Mouse (Mus musculus): ENCODE data around the gene Nfkbia. TPM values are rescaled to one million over a fixed set of nuclear protein-coding genes. Genes with fewer than 3 reads are reported as not detected.
A peak's percentile ranks its signal among the peaks of the same experiment; 100 is the strongest.

The Nfkbia gene
- polyA plus RNA-seq, 1 experiment from 2014 or later, result 60.2 TPM

DNA sequence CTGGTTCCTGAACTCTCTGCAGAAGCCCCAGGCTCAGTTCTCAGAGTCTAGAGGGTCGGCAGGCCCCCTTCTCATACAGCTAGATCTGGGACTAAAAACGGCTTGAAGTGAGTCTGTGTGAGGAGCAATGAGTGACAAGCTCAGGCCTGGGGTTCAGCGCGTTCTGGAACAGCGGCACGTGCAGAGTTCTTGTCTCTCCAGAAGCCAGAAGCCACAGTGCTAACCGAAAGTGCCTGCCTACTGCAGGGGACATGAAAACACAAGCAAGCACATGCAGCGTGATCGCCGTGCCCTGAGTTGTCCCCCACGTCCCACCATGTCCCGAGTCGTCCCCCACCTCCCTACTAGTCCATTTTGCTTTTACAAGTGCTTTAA, 18.3 kb downstream of the Nfkbia start:
- Histone ChIP-seq H3K36me3 (no peaks in the 10 kb centered on the region), H3K4me2 (no peak overlapping the region), H3K9me3 (replicated peaks) (no peaks in the 10 kb centered on the region), H3K4me1 (peaks cover 4% of the 10 kb centered on the region; the same call in 1 of the 2 replicates), H3K4me3 (replicated peaks) (no peak overlapping the region), H3K27me3 (replicated peaks) (no peaks in the 10 kb centered on the region), H3K9ac (replicated peaks) (no peak overlapping the region), H3K27ac (replicated peaks) (no peak overlapping the region; the same call in 1 of the 2 replicates)
- 82% methylated on average over 13 of the region's 13 CpGs for WGBS
- no peak for ATAC-seq (ENCODE audit: low FRiP score)

DNA sequence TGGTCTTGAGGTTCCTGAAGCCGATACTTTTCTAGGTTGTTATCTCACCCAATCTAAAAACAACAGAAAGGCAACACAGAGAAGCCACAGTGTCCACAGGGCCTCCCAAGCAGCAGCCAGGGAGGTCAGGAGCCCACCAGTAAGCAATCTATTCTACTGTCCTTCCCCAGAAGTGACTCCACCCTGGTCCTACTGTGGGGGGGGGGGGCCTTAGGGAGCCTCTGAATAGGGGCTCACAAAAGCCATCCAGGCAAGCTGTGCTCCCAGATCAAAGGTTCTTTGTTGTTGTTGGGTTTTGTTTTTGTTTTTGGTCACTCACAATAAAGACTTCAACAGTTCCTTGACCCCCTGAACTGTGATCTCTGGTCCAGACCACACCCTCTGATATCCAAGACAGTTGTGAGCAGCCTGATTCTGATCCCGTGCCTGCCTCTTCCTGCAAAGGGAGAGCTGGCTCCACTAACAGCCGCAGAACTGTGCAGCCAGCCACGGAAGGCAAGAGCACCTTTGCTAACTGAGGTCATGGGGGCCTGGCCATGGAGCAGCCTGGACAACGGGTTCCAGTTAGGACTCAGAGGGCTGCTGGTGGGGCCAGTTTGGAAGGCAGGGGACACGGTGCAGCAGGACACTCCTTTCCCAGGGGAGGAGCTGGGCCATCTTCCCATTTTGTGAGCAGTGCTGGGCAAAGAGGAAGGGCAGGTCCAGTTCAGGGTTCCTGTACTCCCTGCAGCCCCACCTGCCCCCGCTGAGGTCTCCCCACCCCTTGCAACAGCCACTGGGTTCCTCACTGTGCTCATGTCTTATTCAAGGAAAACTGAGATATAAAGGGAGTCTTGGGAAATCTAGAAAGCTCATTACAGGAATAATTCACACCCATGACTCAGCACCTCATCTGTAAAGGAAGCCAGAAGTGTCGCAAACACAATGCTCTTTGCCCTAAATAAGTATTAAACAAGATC, 18.9 kb downstream of the Nfkbia start:
- Histone ChIP-seq H3K9me3 (replicated peaks) (no peaks in the 10 kb centered on the region), H3K4me2 (no peak overlapping the region), H3K27ac (replicated peaks) (no peak overlapping the region; the same call in 1 of the 2 replicates), H3K36me3 (no peaks in the 10 kb centered on the region), H3K27me3 (replicated peaks) (no peaks in the 10 kb centered on the region), H3K4me1 (peaks cover 4% of the 10 kb centered on the region; the same call in 1 of the 2 replicates), H3K9ac (replicated peaks) (no peak overlapping the region), H3K4me3 (replicated peaks) (no peak overlapping the region)
- WGBS, result 14% methylated on average over 8 of the region's 8 CpGs
- no peak for ATAC-seq (ENCODE audit: low FRiP score)

- Histone ChIP-seq H3K27me3 (replicated peaks) (no peaks in the 10 kb centered on the region), H3K9ac (replicated peaks) (no peak overlapping the region), H3K4me1 (peaks cover 10% of the 10 kb centered on the region), H3K4me2 (no peak overlapping the region), H3K36me3 (no peaks in the 10 kb centered on the region), H3K27ac (replicated peaks) (no peak overlapping the region), H3K4me3 (replicated peaks) (no peak overlapping the region), H3K9me3 (replicated peaks) (no peaks in the 10 kb centered on the region)
- ATAC-seq (ENCODE audit: low FRiP score), result no peak
- 91% methylated on average over 9 of the region's 9 CpGs for WGBS
These were observed 21.1 kb downstream of the Nfkbia start for GRCm38 (mm10) chr12:55471344-55471743.

- Histone ChIP-seq H3K9me3 (replicated peaks) (no peaks in the 10 kb centered on the region), H3K36me3 (no peaks in the 10 kb centered on the region), H3K4me2 (no peak overlapping the region), H3K4me3 (replicated peaks) (no peak overlapping the region), H3K27ac (replicated peaks) (no peak overlapping the region), H3K27me3 (replicated peaks) (no peaks in the 10 kb centered on the region), H3K4me1 (peaks cover 17% of the 10 kb centered on the region), H3K9ac (replicated peaks) (no peak overlapping the region)
- 42% methylated on average over 5 of the region's 5 CpGs for WGBS
- no peak for ATAC-seq (ENCODE audit: low FRiP score)
These were observed 22.0 kb downstream of the Nfkbia start for GRCm38 (mm10) chr12:55470442-55470841.

DNA sequence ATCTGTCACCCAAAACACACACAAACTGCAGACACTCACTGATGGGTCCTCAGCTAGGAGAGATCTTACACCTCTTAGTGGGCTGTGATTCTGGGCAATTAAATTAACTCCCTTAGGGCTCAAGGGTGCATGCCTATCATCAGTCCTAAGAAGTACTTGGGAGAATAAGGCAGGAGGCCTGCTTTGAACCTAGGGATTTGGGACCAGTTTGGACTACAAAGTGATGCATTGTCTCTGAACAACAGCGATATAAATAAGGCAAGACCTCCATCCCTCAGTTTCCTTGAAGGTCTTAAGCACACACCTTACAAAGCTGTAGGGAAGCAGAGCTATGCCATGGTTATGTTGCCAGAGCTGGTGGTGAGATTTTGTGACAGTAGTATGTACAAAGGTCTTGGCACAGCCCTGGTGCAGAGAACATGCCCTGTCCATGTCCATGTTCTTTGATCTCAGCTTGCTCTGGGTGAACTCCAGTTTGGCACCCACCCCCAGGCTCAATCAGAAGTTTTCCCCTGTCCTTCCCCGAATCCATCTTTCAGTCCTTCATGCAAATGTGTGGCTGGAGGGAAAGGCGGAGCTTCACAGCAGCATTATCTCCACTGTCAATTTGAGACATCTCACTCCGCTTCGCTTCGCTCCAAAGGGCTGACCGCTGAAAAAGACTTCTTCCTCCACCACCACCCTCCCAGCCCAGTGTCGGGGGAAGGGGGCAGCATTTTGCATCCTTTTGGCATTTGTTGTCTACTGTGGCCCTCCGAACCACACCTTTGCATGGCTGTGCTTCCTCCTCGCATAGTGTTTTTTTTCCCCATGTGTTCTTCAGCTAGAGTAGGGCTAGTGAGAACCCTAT, 24.9 kb downstream of the Nfkbia start:
- Histone ChIP-seq H3K4me2 (no peak overlapping the region), H3K9me3 (replicated peaks) (no peaks in the 10 kb centered on the region), H3K4me3 (replicated peaks) (no peak overlapping the region), H3K9ac (replicated peaks) (no peak overlapping the region), H3K36me3 (no peaks in the 10 kb centered on the region), H3K27ac (replicated peaks) (no peak overlapping the region), H3K4me1 (peaks cover 33% of the 10 kb centered on the region), H3K27me3 (replicated peaks) (no peaks in the 10 kb centered on the region)
- 63% methylated on average over 10 of the region's 10 CpGs for WGBS
- ATAC-seq (ENCODE audit: low FRiP score), result no peak

DNA sequence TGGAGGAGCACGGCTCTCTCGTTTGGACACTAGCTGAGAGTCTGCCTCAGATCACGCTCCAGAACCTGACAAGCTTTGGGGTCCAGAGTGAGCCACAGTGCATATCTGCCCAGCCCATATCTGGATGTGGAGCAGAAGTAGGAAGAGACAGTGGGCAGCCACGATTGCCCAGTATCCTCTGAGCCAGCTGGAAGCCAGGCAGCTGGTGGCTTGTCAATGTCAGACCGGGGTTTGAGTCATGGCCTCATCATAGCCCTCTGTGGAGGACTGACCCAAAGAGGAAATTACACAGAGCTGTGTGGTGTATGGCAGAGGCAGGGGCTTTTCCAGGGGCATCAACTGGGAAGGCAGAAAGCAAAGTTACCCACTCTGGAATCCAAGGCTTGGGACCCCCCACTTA, 25.6 kb downstream of the Nfkbia start:
- Histone ChIP-seq H3K4me3 (replicated peaks) (no peak overlapping the region), H3K9me3 (replicated peaks) (no peaks in the 10 kb centered on the region), H3K4me1 (peaks cover 36% of the 10 kb centered on the region), H3K4me2 (no peak overlapping the region), H3K27me3 (replicated peaks) (no peaks in the 10 kb centered on the region), H3K27ac (replicated peaks) (no peak overlapping the region), H3K36me3 (no peaks in the 10 kb centered on the region), H3K9ac (replicated peaks) (no peak overlapping the region)
- no peak for ATAC-seq (ENCODE audit: low FRiP score)
- 67% methylated on average over 5 of the region's 5 CpGs for WGBS

DNA sequence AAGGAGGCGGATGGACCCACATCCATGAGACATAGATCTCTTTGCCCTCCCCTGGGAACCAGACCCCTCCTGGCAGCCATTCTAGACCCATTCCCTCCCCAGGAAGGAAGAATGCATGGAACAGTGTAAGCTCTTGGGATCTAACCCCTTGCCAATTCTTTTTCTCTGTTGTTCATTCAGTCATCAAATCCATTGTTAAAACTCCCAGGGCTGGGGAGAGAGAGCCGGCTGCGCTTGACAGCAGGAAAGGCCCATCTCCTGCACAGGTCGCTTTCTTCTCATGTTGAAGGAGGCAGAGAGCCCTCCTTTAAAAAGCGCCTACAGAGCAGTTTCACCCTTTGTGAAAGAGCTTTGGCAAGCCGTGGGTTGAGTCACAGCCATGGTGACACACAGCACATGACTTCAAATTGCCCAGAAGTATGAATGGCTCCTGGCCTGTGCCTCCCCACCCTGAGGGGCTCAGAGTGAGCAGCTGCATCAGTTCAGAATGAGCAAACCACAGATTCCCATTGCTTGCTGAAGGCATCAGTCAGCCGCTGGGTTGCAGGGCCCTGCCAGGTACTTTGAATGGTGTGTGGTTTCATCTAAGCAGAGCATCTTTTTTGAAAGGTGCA, 26.3 kb downstream of the Nfkbia start:
- no peak for ATAC-seq (ENCODE audit: low FRiP score)
- H3K27ac ChIP-seq (replicated peaks), result 0 out of 2 replicates have a peak overlapping the region, but pooled peaks have one; percentile 28
- H3K4me3 ChIP-seq (replicated peaks), result no peak overlapping the region
- no peaks in the 10 kb centered on the region for H3K36me3 ChIP-seq
- no peak overlapping the region for H3K9ac ChIP-seq (replicated peaks)
- no peak overlapping the region for H3K4me2 ChIP-seq
- no peaks in the 10 kb centered on the region for H3K27me3 ChIP-seq (replicated peaks)
- 53% methylated on average over 7 of the region's 7 CpGs for WGBS
- H3K9me3 ChIP-seq (replicated peaks), result no peaks in the 10 kb centered on the region
- peaks cover 39% of the 10 kb centered on the region for H3K4me1 ChIP-seq

GRCm38 (mm10) chr12:55465401-55465983, 27.0 kb downstream of the Nfkbia start:
- no peak overlapping the region for H3K4me2 ChIP-seq
- H3K27ac ChIP-seq (replicated peaks), result no peak overlapping the region
- no peaks in the 10 kb centered on the region for H3K9me3 ChIP-seq (replicated peaks)
- no peak overlapping the region for H3K9ac ChIP-seq (replicated peaks)
- no peak for ATAC-seq (ENCODE audit: low FRiP score)
- H3K27me3 ChIP-seq (replicated peaks), result no peaks in the 10 kb centered on the region
- H3K4me3 ChIP-seq (replicated peaks), result no peak overlapping the region
- WGBS, result 75% methylated on average over 17 of the region's 17 CpGs
- H3K4me1 ChIP-seq, result peaks cover 41% of the 10 kb centered on the region
- H3K36me3 ChIP-seq, result no peaks in the 10 kb centered on the region

GRCm38 (mm10) chr12:55464846-55465361, 27.5 kb downstream of the Nfkbia start:
- ATAC-seq (ENCODE audit: low FRiP score), result no peak
- H3K4me2 ChIP-seq, result 0 out of 2 replicates have a peak overlapping the region, but pooled peaks have one; percentile 7
- H3K9me3 ChIP-seq (replicated peaks), result no peaks in the 10 kb centered on the region
- peaks cover 41% of the 10 kb centered on the region for H3K4me1 ChIP-seq
- no peak overlapping the region for H3K4me3 ChIP-seq (replicated peaks)
- H3K27me3 ChIP-seq (replicated peaks), result no peaks in the 10 kb centered on the region
- peak overlapping the region; percentile 76 for H3K27ac ChIP-seq (replicated peaks)
- no peaks in the 10 kb centered on the region for H3K36me3 ChIP-seq
- 56% methylated on average over 14 of the region's 14 CpGs for WGBS
- H3K9ac ChIP-seq (replicated peaks), result no peak overlapping the region

DNA sequence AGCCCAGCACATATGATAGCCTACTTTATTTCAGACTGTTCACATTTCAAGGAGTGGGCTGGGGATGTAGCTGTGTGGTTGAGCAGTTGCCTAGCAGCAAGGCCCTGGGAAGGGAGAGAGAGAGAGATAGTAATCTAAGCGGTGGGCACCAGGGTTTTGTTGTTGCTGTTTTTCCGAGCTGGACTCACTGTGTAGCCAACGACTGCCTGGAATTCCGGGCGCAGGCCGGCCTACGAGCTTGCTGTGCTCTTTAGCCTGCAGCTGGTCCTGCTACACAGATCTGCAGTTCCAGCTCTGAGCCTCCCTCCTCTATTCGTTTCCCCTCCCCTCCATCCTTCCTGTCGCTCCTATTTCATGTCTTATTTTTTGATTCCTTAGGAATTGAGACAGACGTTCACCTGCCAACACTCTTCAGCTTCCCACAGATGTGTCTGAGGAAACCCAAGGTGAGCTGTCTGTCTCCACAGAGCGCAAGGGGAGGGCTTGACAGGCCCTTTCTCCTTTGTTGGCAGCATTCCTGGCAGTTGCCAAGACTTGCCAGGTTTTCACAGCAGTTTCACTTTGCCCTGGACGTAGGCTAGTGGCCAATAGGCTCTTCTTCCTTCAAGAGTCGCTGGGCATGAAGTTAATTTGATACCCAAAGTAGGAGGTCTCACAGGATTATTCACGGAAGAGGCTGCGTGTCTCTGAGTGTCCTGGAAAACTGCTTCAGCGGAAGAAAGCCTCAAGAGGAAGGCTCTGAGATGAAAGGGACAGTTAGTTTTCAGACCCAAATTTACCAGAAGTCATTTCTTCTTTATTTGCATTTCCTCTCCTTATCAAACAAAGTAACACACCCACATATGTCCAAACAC, 28.2 kb downstream of the Nfkbia start:
- WGBS, result 26% methylated on average over 16 of the region's 16 CpGs
- H3K36me3 ChIP-seq, result no peaks in the 10 kb centered on the region
- no peak overlapping the region for H3K9ac ChIP-seq (replicated peaks)
- no peaks in the 10 kb centered on the region for H3K27me3 ChIP-seq (replicated peaks)
- H3K4me1 ChIP-seq, result peaks cover 41% of the 10 kb centered on the region
- peak overlapping the region; percentile 76 for H3K27ac ChIP-seq (replicated peaks)
- H3K4me2 ChIP-seq, result peak overlapping the region; percentile 7; the same call in 1 of the 2 replicates
- no peak overlapping the region for H3K4me3 ChIP-seq (replicated peaks)
- peak; percentile 68 for ATAC-seq (ENCODE audit: low FRiP score)
- H3K9me3 ChIP-seq (replicated peaks), result no peaks in the 10 kb centered on the region
